Mouse (Mus musculus) liver, embryonic 14.5 days (tissue): ENCODE results near the gene 2410004B18Rik.

ENCODE experiments used
- CTCF ChIP-seq: IDR thresholded peaks from 2 replicates; pipeline ENCODE4 v1.5.1; 2016; ENCODE audit warnings: antibody characterized with exemption, low read depth, control low read depth
- EP300 ChIP-seq: IDR thresholded peaks from 2 replicates; pipeline ENCODE4 v1.6.1; 2016; ENCODE audit warnings: antibody characterized with exemption, low read depth

DNA sequence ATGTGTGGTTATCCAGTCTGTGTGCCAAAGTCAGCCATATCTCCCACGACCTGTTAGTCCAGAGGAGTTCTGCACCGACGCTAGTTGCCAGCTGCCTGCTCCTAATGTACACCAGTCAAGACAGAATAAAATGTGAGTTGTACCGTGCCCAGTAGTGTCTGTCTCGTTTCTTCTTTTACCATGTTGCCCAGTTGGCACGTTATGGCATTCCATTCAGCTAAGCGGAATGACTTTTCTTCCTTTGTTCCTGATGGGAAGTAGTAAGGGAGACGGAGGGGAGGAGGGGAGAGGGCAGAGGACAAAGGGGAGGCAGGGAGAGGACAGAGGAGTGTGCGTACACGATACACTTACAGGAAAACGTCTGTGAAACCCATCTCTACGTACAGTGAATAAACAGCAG, 43.7 kb upstream of the 2410004B18Rik start:
- TF ChIP-seq CTCF: no peak
- TF ChIP-seq EP300: no peak
